Mouse (Mus musculus): ENCODE results near the gene Lrrc3. TPM values are rescaled to one million over a fixed set of nuclear protein-coding genes. Genes with fewer than 3 reads are reported as not detected.
"Not testable (repeated sequence)": the region's sequence is repeated elsewhere in the genome, so short reads cannot be mapped to it uniquely, and the experiment has no call there.

Lrrc3 gene
- 3.3 TPM in 2 replicates for polyA plus RNA-seq (2015; fragmentation: Nextera tagmentation; extraction: Ambion mirVana)

DNA sequence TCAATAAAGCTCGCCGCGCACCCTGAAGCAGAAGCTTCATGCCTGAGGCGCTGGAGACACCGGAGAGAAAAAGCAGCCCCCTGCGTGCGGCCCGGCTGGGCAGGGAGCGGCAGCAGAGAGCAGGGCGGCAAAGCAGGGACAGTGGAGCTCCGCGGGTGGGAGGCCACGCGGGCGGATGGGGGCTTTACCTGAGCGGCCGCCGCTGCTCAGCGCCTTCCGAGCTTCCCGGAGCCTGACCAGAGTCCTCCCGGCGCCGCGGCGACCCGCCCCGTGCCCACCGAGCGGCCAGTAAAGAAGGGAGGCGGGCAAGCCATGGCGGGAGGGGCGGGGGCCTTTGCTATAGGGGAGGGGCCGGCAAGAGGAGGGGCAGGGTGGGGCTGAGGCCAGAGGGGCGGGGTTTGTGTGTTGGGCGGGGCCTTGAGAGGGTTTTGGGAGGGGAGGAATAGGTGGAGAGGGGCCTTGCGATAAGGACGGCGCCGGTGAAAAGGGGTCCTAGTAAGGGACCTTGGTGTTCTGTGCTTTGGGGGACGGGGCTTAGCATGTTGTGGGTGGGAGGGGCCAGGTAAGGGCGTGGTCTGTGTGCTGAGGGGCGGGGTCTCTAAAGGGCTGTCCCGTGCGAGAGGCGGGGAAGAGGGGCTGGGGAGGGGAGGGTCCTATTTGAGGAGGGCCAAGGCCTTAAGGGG is at the start of gene Lrrc3:
Lrrc3 (minus strand) TSS at position 326 of the 683 bp plus-strand sequence.
- Histone ChIP-seq H3K27me3 (replicated peaks; ENCODE audit: control insufficient read depth, insufficient read depth, low read length) (no peaks in the 10 kb centered on the region), H3K27ac (ENCODE audit: low read length) (no peak within 1 kb of the TSS), H3K36me3 (ENCODE audit: control insufficient read depth, insufficient read depth, low read length) (no peaks in the 10 kb centered on the region), H3K4me1 (ENCODE audit: control insufficient read depth, insufficient read depth, low read length) (peaks cover 6% of the 10 kb centered on the region; the same call in 1 of the 2 replicates), H3K9ac (ENCODE audit: low read depth, low read length) (peak within 1 kb of the TSS; percentile 73), H3K4me2 (ENCODE audit: low read depth, low read length) (peak within 1 kb of the TSS; percentile 95), H3K4me3 (ENCODE audit: low read length) (peak within 1 kb of the TSS; percentile 62), H3K9me3 (ENCODE audit: control insufficient read depth, low read length) (no peaks in the 10 kb centered on the region)
- under 1% methylated on average over 39 of the region's 46 CpGs for WGBS
- ATAC-seq = peak; percentile 86

GRCm38 (mm10) chr10:77950468-77950867 is 48.1 kb upstream of the Lrrc3 start:
- not testable (repeated sequence) for H3K4me1 ChIP-seq (ENCODE audit: control insufficient read depth, insufficient read depth, low read length); ATAC-seq; H3K36me3 ChIP-seq (ENCODE audit: control insufficient read depth, insufficient read depth, low read length); H3K9me3 ChIP-seq (ENCODE audit: control insufficient read depth, low read length); H3K9ac ChIP-seq (ENCODE audit: low read depth, low read length); H3K27me3 ChIP-seq (replicated peaks; ENCODE audit: control insufficient read depth, insufficient read depth, low read length); H3K4me3 ChIP-seq (ENCODE audit: low read length); H3K4me2 ChIP-seq (ENCODE audit: low read depth, low read length); H3K27ac ChIP-seq (ENCODE audit: low read length)
- 92% methylated on average over 8 of the region's 12 CpGs for WGBS

DNA sequence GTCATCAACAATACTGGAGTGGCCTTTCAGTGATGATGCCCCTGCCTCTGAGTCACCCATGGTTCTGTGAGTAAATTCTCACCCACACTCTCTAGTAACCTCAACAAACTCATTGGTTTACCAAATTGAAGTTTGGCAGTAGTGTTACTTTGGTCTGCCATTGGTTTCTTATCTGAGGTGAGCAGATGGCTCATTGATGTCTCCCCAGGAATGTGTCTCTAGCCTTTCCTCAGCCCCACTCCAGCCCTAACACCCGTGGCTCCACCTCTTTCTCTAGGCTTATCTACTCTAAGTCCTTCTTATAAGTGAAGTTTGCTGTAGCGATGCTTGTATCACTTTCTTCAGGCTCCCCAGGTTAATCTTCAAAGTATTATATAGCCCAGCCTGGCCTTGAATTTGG is 37.3 kb upstream of the Lrrc3 start:
- WGBS = 51% methylated on average over 2 of the region's 2 CpGs
- Histone ChIP-seq H3K9me3 (ENCODE audit: control insufficient read depth, low read length) (no peaks in the 10 kb centered on the region), H3K4me2 (ENCODE audit: low read depth, low read length) (no peak overlapping the region), H3K9ac (ENCODE audit: low read depth, low read length) (no peak overlapping the region), H3K4me1 (ENCODE audit: control insufficient read depth, insufficient read depth, low read length) (no peaks in the 10 kb centered on the region), H3K4me3 (ENCODE audit: low read length) (no peak overlapping the region), H3K27ac (ENCODE audit: low read length) (no peak overlapping the region), H3K27me3 (replicated peaks; ENCODE audit: control insufficient read depth, insufficient read depth, low read length) (no peaks in the 10 kb centered on the region), H3K36me3 (ENCODE audit: control insufficient read depth, insufficient read depth, low read length) (no peaks in the 10 kb centered on the region)
- ATAC-seq = no peak

DNA sequence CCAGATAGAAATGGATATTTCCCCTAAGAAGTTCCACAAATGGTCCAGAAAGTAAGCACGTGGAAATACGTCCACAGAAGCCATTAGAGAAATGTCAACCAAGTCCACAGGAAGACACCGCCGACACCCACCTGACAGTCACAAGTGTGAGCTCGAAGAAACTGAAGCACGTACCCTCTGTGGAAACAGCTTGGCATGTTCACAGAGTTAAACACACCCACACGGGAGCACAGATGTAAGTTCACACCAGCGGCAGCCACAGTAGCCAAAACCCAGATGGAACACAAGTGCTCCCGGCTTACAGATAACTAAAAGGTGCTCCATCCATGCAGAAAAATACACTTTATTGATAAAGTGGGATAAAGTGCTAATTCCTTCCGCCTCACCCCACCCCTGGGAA is 25.0 kb upstream of the Lrrc3 start:
- Histone ChIP-seq H3K27ac (ENCODE audit: low read length) (no peak overlapping the region), H3K4me1 (ENCODE audit: control insufficient read depth, insufficient read depth, low read length) (no peaks in the 10 kb centered on the region), H3K4me3 (ENCODE audit: low read length) (no peak overlapping the region), H3K27me3 (replicated peaks; ENCODE audit: control insufficient read depth, insufficient read depth, low read length) (no peaks in the 10 kb centered on the region), H3K36me3 (ENCODE audit: control insufficient read depth, insufficient read depth, low read length) (no peaks in the 10 kb centered on the region), H3K9me3 (ENCODE audit: control insufficient read depth, low read length) (no peaks in the 10 kb centered on the region), H3K9ac (ENCODE audit: low read depth, low read length) (no peak overlapping the region), H3K4me2 (ENCODE audit: low read depth, low read length) (no peak overlapping the region)
- 81% methylated on average over 10 of the region's 10 CpGs for WGBS
- no peak for ATAC-seq

GRCm38 (mm10) chr10:77926140-77926539 is 23.8 kb upstream of the Lrrc3 start:
- no peak overlapping the region for H3K4me3 ChIP-seq (ENCODE audit: low read length)
- WGBS = 42% methylated on average over 7 of the region's 7 CpGs

DNA sequence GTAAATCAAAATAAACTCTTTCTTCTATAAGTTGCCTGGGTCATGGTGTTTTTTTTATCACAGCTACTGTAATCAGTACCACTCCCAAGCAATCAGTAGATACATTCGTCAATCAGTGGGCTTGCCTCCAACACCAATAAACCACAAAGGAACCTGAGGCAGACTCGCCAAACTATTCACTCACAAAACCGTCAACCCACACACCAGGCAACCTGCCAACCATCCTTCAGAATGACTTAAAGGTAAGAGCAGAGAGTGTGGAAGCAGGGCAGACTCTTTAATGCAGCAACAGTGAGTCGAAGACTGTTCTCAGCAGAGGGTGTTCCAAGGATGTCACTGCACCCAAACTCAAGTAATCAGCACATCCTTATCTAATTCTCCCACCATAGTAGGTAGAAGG is 20.3 kb upstream of the Lrrc3 start:
- 62% methylated on average over 4 of the region's 4 CpGs for WGBS
- no peak for ATAC-seq
- Histone ChIP-seq H3K9ac (ENCODE audit: low read depth, low read length) (no peak overlapping the region), H3K27me3 (replicated peaks; ENCODE audit: control insufficient read depth, insufficient read depth, low read length) (no peaks in the 10 kb centered on the region), H3K36me3 (ENCODE audit: control insufficient read depth, insufficient read depth, low read length) (no peaks in the 10 kb centered on the region), H3K4me2 (ENCODE audit: low read depth, low read length) (no peak overlapping the region), H3K9me3 (ENCODE audit: control insufficient read depth, low read length) (no peaks in the 10 kb centered on the region), H3K27ac (ENCODE audit: low read length) (no peak overlapping the region), H3K4me3 (ENCODE audit: low read length) (no peak overlapping the region), H3K4me1 (ENCODE audit: control insufficient read depth, insufficient read depth, low read length) (no peaks in the 10 kb centered on the region)

More at GRCm38 (mm10) chr10:77926140-77926539, 23.8 kb upstream of the Lrrc3 start:
- Histone ChIP-seq H3K4me1 (ENCODE audit: control insufficient read depth, insufficient read depth, low read length) (no peaks in the 10 kb centered on the region), H3K9ac (ENCODE audit: low read depth, low read length) (no peak overlapping the region), H3K4me2 (ENCODE audit: low read depth, low read length) (no peak overlapping the region), H3K9me3 (ENCODE audit: control insufficient read depth, low read length) (no peaks in the 10 kb centered on the region), H3K27me3 (replicated peaks; ENCODE audit: control insufficient read depth, insufficient read depth, low read length) (no peaks in the 10 kb centered on the region), H3K27ac (ENCODE audit: low read length) (no peak overlapping the region), H3K36me3 (ENCODE audit: control insufficient read depth, insufficient read depth, low read length) (no peaks in the 10 kb centered on the region)
- ATAC-seq = no peak

DNA sequence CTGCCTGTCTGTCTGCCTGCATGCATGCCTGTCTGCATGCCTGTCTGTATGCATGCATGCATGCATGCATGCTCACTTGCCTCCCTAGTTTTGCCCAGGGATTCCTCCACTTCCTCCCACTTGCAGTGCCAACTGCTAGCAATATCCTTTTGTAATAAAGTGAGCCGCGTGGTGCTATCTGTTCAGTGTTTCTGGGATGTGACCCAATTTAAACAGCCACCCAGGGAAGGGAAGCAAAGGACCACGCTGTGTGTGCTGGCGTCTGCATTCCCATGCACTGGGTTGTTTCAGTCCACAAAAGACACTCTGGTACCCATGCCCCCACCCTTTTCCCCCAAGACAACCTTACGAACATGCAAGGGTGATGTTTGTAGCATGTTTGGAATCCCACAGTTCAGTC is 18.7 kb upstream of the Lrrc3 start:
- Histone ChIP-seq H3K4me3 (ENCODE audit: low read length) (no peak overlapping the region), H3K27me3 (replicated peaks; ENCODE audit: control insufficient read depth, insufficient read depth, low read length) (no peaks in the 10 kb centered on the region), H3K4me1 (ENCODE audit: control insufficient read depth, insufficient read depth, low read length) (no peaks in the 10 kb centered on the region), H3K9me3 (ENCODE audit: control insufficient read depth, low read length) (no peaks in the 10 kb centered on the region), H3K4me2 (ENCODE audit: low read depth, low read length) (no peak overlapping the region), H3K27ac (ENCODE audit: low read length) (no peak overlapping the region), H3K36me3 (ENCODE audit: control insufficient read depth, insufficient read depth, low read length) (no peaks in the 10 kb centered on the region), H3K9ac (ENCODE audit: low read depth, low read length) (no peak overlapping the region)
- no peak for ATAC-seq
- WGBS = 71% methylated on average over 5 of the region's 5 CpGs

DNA sequence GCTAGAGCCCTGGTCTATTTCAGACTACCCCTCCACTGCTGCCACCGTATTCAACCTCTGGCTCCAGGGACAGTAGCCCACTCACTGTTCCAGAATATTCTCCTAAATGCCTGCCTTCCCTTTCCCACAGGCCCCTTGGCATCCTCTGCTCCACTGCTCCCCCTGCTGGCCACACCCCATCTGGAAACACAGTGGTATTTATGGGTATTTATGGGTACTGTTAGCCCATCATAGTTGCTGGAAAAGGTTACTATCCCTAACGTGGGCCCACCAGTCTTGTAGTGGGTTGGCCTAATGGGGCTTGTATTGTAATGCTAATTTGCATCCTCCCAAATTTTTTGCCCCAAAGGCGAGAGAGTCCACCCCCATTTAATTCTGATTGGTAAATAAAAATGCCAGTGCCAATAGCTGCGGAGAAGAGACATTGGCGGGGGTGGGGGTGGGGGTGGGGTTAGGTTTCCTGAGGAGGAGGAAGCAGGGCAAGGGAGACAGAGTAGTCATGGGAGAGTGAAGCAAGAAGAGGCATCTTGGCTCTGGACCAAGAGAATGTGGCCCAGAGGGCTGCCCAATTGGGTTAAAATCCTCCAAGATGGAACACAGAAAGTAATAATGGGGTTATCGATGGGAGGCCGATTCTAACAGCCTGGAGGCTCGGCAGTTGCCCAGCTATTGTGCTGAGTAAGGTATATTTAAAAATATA is 14.4 kb upstream of the Lrrc3 start:
- Histone ChIP-seq H3K27ac (ENCODE audit: low read length) (no peak overlapping the region), H3K4me2 (ENCODE audit: low read depth, low read length) (no peak overlapping the region), H3K27me3 (replicated peaks; ENCODE audit: control insufficient read depth, insufficient read depth, low read length) (no peaks in the 10 kb centered on the region), H3K9me3 (ENCODE audit: control insufficient read depth, low read length) (no peaks in the 10 kb centered on the region), H3K4me1 (ENCODE audit: control insufficient read depth, insufficient read depth, low read length) (no peaks in the 10 kb centered on the region), H3K4me3 (ENCODE audit: low read length) (no peak overlapping the region), H3K36me3 (ENCODE audit: control insufficient read depth, insufficient read depth, low read length) (no peaks in the 10 kb centered on the region), H3K9ac (ENCODE audit: low read depth, low read length) (no peak overlapping the region)
- 65% methylated on average over 8 of the region's 8 CpGs for WGBS
- no peak for ATAC-seq

- WGBS = 60% methylated on average over 4 of the region's 4 CpGs
- H3K27ac ChIP-seq (ENCODE audit: low read length) = no peak overlapping the region
Measured at GRCm38 (mm10) chr10:77913292-77913691, 11.0 kb upstream of the Lrrc3 start.

More at GRCm38 (mm10) chr10:77913292-77913691, 11.0 kb upstream of the Lrrc3 start:
- no peak for ATAC-seq
- no peaks in the 10 kb centered on the region for H3K9me3 ChIP-seq (ENCODE audit: control insufficient read depth, low read length)
- no peaks in the 10 kb centered on the region for H3K4me1 ChIP-seq (ENCODE audit: control insufficient read depth, insufficient read depth, low read length)
- H3K36me3 ChIP-seq (ENCODE audit: control insufficient read depth, insufficient read depth, low read length) = no peaks in the 10 kb centered on the region
- H3K9ac ChIP-seq (ENCODE audit: low read depth, low read length) = no peak overlapping the region
- H3K4me2 ChIP-seq (ENCODE audit: low read depth, low read length) = no peak overlapping the region
- no peaks in the 10 kb centered on the region for H3K27me3 ChIP-seq (replicated peaks; ENCODE audit: control insufficient read depth, insufficient read depth, low read length)
- H3K4me3 ChIP-seq (ENCODE audit: low read length) = no peak overlapping the region

Measured in intestine, embryonic 16.5 days (tissue).